Mouse (Mus musculus): ENCODE data around the gene Olfr138. TPM values are rescaled to one million over a fixed set of nuclear protein-coding genes. Genes with fewer than 3 reads are reported as not detected.

The Olfr138 gene
- not detected for polyA plus RNA-seq (2014; fragmentation: Illumina TruSeq; extraction: RNeasy Lipid Tissue Mini Kit (QIAGEN cat#74804); ENCODE audit: low read depth, low replicate concordance)

GRCm38 (mm10) chr17:38260735-38261134 is at the start of gene Olfr138:
Gene Olfr138 (plus strand): TSS chr17:38261035.

GRCm38 (mm10) chr17:38307470-38307869 is 46.6 kb downstream of the Olfr138 start, which contains the start of gene Olfr137:
Gene Olfr137 (minus strand): TSS chr17:38307570.

Other genes starting within 250 kb of the Olfr138 start
- gene Olfr129, start 201.0 kb upstream of the Olfr138 start, polyA plus RNA-seq (2014; fragmentation: Illumina TruSeq; extraction: RNeasy Lipid Tissue Mini Kit (QIAGEN cat#74804); ENCODE audit: low read depth, low replicate concordance), result not detected
- not detected for gene Olfr130, start 197.1 kb upstream of the Olfr138 start, polyA plus RNA-seq (2014; fragmentation: Illumina TruSeq; extraction: RNeasy Lipid Tissue Mini Kit (QIAGEN cat#74804); ENCODE audit: low read depth, low replicate concordance)
- gene Olfr131, start 172.3 kb upstream of the Olfr138 start, polyA plus RNA-seq (2014; fragmentation: Illumina TruSeq; extraction: RNeasy Lipid Tissue Mini Kit (QIAGEN cat#74804); ENCODE audit: low read depth, low replicate concordance), result not detected
- gene Olfr132, start 126.5 kb upstream of the Olfr138 start, polyA plus RNA-seq (2014; fragmentation: Illumina TruSeq; extraction: RNeasy Lipid Tissue Mini Kit (QIAGEN cat#74804); ENCODE audit: low read depth, low replicate concordance), result not detected
- gene Olfr133, start 115.8 kb upstream of the Olfr138 start, polyA plus RNA-seq (2014; fragmentation: Illumina TruSeq; extraction: RNeasy Lipid Tissue Mini Kit (QIAGEN cat#74804); ENCODE audit: low read depth, low replicate concordance), result not detected
- not detected for gene Olfr134, start 89.6 kb upstream of the Olfr138 start, polyA plus RNA-seq (2014; fragmentation: Illumina TruSeq; extraction: RNeasy Lipid Tissue Mini Kit (QIAGEN cat#74804); ENCODE audit: low read depth, low replicate concordance)
- not detected for gene Olfr135, start 56.7 kb upstream of the Olfr138 start, polyA plus RNA-seq (2014; fragmentation: Illumina TruSeq; extraction: RNeasy Lipid Tissue Mini Kit (QIAGEN cat#74804); ENCODE audit: low read depth, low replicate concordance)
- gene Olfr137, start 46.5 kb downstream of the Olfr138 start, polyA plus RNA-seq (2014; fragmentation: Illumina TruSeq; extraction: RNeasy Lipid Tissue Mini Kit (QIAGEN cat#74804); ENCODE audit: low read depth, low replicate concordance), result not detected
- not detected for gene Olfr136, start 68.8 kb downstream of the Olfr138 start, polyA plus RNA-seq (2014; fragmentation: Illumina TruSeq; extraction: RNeasy Lipid Tissue Mini Kit (QIAGEN cat#74804); ENCODE audit: low read depth, low replicate concordance)
- not detected for gene Esp36, start 159.2 kb downstream of the Olfr138 start, polyA plus RNA-seq (2014; fragmentation: Illumina TruSeq; extraction: RNeasy Lipid Tissue Mini Kit (QIAGEN cat#74804); ENCODE audit: low read depth, low replicate concordance)

All from kidney, adult 10 weeks (tissue).